Mouse (Mus musculus): ENCODE results near the gene Gm5795.
"Not testable (repeated sequence)": the region's sequence is repeated elsewhere in the genome, so short reads cannot be mapped to it uniquely, and the experiment has no call there.

The Gm5795 gene

GRCm38 (mm10) chr14:3187955-3188354 is at the start of gene Gm5795:
Gm5795 (plus strand) TSS chr14:3188255.
- in situ Hi-C loops (cut with MboI; ENCODE audit: low pct_unique_long_range_greater_than_20kb in 1 of 2, low sequenced_read_pairs in 2 of 2, unreplicated experiment in 1 of 2) = not testable (repeated sequence)

DNA sequence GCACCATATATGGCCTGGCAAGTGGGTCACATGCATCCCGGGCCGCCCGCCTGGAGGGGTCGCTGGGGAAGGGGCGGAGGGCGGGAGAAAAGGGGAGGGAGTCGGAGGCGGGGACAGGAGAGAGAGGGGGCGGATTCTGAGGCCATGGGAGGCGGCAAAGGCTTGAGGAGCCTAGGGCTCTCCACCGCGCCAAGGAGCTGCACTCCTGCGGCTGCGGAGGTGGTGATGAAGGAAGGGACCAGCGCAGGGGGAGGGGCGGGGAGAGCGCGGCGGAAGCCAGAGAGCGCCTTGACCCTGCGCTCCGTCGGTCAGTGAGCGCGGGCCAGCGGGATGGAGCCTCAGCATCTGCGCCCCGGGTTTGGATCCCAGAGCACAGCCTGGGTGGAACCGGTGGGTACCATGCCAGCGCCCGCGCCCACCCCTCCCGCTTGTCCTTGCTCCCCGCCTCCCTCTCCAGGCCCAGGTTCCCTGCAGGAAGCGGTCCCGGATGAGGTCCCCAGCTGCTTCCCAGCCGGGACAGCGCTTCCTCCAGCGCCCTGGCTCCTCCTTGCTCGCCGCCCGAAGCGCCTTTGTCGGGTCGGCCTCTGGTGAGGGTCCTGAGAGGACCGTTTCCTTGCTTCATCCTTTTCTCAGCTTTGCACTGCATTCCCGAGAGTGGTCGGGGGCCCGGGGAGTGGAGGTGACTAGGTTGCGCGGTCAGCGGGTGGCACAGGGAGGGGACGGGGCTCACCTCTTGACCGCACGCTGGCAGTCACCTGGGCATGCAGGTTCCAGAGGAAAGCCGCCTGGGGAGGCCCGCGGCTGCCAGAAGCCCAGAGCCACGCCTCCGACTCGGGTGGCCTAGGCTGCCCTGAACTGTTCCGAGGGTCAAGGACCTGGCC is 20.5 kb downstream of the Gm5795 start, which contains the start of gene D830030K20Rik:
Gene D830030K20Rik (plus strand): TSS at position 217 of the 881 bp plus-strand sequence.
- in situ Hi-C loops (cut with MboI; ENCODE audit: low pct_unique_long_range_greater_than_20kb in 1 of 2, low sequenced_read_pairs in 2 of 2, unreplicated experiment in 1 of 2) = not testable (repeated sequence)

- in situ Hi-C loops (cut with MboI; ENCODE audit: low pct_unique_long_range_greater_than_20kb in 1 of 2, low sequenced_read_pairs in 2 of 2, unreplicated experiment in 1 of 2) = not testable (repeated sequence)
These were observed 21.3 kb downstream of the Gm5795 start for GRCm38 (mm10) chr14:3209367-3209766.

Measured in mouse embryonic stem cell (cell line).